Mouse (Mus musculus): ENCODE data around the gene Alox12.

The Alox12 gene

GRCm38 (mm10) chr11:70239541-70240279 is 15.4 kb downstream of the Alox12 start, which contains the start of the genes Gm21988 and Rnasek:
Gene Gm21988, minus strand, starts transcription at chr11:70239830.
Gene Rnasek, minus strand, starts transcription at chr11:70239842.
- in situ Hi-C loops (cut with MseI, MboI): no loop called here

DNA sequence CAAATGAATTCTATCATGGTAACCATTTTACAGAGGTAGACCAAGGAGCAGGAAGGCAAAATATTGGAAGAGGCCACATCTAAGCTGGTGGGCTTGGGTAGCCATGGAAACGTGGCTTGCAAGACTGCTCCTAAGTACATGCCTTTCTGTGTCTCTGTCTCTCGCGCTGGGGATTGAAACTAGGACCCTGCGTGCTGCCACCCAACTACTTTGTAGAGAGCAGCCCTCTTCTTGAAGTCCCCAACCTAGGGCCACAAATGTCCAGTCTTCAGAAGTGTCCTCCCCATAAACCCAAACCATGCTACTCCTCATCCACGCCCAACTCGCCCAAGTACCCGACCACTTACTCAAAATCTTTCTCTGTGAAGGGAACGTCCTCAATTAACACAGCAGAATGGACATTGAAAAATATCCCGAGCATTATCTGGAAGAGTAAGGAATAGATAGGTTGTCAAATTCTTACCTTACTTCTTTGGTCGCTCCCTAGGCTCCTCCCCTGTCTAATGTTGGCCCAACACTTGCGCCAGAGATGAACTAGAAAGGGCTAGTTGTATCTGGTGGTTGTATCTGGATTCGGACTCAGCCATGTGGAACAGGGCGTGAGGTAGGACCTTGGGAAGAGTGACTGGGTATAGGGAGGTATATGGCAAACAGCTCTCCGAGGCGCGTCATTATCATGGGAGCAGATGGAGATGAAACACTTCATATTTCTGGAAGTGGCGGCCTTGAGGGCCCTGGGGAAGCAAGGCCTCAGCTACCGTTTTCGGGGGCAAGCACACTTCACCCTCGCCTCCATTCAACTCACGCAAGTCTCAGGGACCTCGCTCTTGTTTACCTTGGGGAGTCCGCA is 16.3 kb downstream of the Alox12 start:
- in situ Hi-C loops (cut with MseI, MboI): no loop called here

- in situ Hi-C loops (cut with MseI, MboI): no loop called here
These were observed 17.5 kb downstream of the Alox12 start, which contains the start of gene 0610010K14Rik for GRCm38 (mm10) chr11:70237457-70238167. Gene 0610010K14Rik, minus strand, starts transcription at chr11:70237914.

- in situ Hi-C loops (cut with MseI, MboI): no loop called here
These were observed 18.4 kb downstream of the Alox12 start for GRCm38 (mm10) chr11:70236717-70237116.

DNA sequence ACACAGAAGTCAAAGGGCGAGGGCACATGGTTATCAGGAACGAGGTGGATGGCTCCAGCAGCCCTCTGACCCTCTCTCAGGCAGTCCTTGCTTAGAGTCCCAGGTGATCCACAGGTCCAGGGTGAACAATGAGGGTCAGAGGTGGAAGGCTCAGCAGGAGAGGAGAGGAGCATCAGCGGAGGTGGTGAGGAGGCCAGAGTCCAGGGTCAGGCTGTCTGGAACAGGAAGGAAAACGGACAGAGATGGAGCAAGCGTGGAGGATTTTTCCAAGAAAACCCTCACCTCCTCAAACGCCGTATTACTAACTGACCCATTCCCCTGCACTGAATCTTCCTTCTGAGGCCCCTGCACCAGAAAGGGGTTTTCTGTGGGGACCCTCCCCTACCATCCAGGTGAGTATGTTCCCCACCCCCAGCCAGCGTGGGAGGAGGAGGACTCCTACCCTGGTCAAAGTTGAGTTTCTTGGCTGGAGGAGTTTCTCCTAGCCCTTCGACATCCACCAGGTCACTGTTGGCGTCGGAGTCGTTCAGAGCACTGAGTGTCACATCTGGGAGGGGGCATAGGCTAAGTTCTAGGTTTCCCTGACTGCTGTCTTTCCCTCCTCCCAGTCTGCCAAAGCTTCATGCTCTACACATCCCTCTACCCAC is 19.8 kb downstream of the Alox12 start:
- in situ Hi-C loops (cut with MseI, MboI): no loop called here

GRCm38 (mm10) chr11:70234497-70234896 is 20.7 kb downstream of the Alox12 start:
- in situ Hi-C loops (cut with MseI, MboI): no loop called here

DNA sequence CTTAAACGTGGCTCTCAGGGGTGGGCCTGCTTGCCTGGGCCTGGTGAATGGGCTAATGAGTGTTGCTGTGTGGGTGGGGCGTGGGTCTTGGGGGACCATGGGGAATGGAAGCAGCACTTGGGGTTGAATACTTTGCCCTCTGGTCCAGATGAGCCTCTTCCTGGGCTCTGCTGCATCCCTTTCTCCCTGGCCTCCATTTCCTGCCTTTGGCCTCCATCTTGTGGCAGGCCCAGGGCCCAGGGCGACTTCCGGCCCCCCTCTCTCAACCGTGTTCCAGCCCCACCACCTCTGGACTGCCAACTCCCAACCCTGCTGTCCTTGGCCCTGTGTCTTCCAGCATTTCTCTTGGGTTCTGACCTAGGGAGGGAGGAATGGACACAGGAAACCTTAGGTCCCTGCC is 21.1 kb downstream of the Alox12 start:
- in situ Hi-C loops (cut with MseI, MboI): no loop called here

- in situ Hi-C loops (cut with MseI, MboI): no loop called here
These were observed 22.1 kb downstream of the Alox12 start for GRCm38 (mm10) chr11:70233016-70233415.

- in situ Hi-C loops (cut with MseI, MboI): no loop called here
These were observed 22.6 kb downstream of the Alox12 start for GRCm38 (mm10) chr11:70232546-70232945.

GRCm38 (mm10) chr11:70230239-70230727 is 24.9 kb downstream of the Alox12 start:
- in situ Hi-C loops (cut with MseI, MboI): no loop called here

GRCm38 (mm10) chr11:70229260-70230010 is 25.7 kb downstream of the Alox12 start, which contains the start of gene Bcl6b:
Gene Bcl6b, minus strand, starts transcription at chr11:70229798.
- in situ Hi-C loops (cut with MseI, MboI): no loop called here

DNA sequence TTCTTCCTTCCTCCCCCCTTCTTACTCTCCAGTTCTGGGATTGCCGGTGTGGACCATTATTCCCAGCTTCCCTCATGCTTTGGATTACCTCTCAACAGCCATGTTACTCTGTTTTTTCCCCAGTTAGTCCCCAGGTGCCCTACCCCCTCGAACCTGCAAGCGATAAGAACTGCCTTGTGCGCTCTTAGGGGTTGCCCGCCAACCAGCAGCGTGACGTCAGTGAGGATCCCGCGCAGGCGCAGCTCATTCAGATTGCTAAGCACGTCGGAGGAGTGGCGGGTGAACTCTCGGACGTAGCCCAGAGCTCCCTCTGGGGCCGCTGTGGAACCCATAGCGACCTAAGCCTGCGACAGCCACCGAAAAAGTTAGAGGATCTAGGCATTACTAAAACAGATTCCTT is 26.3 kb downstream of the Alox12 start:
- in situ Hi-C loops (cut with MseI, MboI): no loop called here

- in situ Hi-C loops (cut with MseI, MboI): no loop called here
These were observed 27.4 kb downstream of the Alox12 start for GRCm38 (mm10) chr11:70227661-70228245.

GRCm38 (mm10) chr11:70227126-70227525 is 28.0 kb downstream of the Alox12 start:
- in situ Hi-C loops (cut with MseI, MboI): no loop called here

DNA sequence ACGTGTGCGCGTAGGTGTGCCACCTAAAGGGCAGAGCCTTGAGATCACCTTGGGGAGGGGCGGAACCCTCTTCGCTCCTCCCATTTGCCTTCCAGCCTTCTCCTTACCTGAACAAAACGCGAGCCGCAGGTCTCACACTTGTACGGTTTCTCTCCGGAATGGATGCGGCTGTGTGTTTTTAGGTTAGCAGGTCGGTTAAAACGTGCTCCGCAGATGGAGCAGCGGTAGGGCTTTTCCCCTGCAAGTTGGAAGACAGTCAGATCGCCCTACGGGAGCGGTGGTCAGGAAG is 28.6 kb downstream of the Alox12 start:
- in situ Hi-C loops (cut with MseI, MboI): no loop called here

- in situ Hi-C loops (cut with MseI, MboI): no loop called here
These were observed 29.2 kb downstream of the Alox12 start for GRCm38 (mm10) chr11:70225798-70226601.

- in situ Hi-C loops (cut with MseI, MboI): no loop called here
These were observed 31.4 kb downstream of the Alox12 start for GRCm38 (mm10) chr11:70223724-70224123.

DNA sequence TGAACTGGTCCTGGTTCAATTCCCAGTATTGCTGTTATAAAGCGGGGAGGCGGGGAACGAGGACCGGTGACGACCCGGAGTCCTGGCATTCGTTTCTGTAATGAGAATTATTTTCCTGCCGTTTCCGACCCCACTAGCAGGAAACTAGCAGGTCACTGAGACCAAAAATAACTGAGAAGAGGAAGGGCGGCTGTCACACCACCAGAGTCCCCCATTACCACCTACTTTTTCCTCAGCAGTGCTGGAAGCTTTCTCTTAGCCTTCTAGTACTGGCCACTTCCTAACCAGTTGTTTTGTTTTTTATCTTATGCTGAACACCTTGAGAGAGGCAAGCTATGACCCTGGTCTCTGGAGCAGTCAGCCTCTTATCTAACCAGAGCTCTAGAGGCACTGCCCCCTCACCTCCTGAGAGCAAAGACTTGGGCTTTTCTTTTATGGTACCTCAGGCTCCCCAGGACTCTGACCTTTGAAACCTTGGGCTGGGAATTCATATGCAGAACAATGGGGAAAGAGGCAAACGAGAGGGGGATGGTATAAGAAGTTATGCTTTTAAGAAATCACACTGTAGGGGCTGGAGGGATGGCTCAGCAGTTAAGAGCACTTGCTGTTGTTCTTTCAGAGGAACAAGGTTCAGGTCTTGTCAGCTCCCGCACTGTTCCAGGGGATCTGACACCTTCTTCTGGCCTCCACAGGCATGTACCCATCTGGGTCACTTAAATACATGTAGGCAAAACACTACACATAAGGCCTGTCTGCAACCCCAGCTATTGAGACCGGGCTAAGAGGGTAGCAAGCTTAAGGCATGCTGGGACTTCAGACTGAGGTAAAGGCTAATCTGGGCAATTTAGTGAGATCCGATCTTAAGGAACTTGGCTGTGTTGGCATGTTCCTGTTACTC is 33.3 kb downstream of the Alox12 start:
- in situ Hi-C loops (cut with MseI, MboI): no loop called here
